Mouse (Mus musculus) large intestine, adult 2 months (tissue): ENCODE data around the gene Upk3a. TPM values are rescaled to one million over a fixed set of nuclear protein-coding genes. Genes with fewer than 3 reads are reported as not detected.
"Not testable (repeated sequence)": the region's sequence is repeated elsewhere in the genome, so short reads cannot be mapped to it uniquely, and the experiment has no call there.

Experiments
- DNase-seq: peaks from one replicate; pipeline ENCODE4 v3.0.0-alpha.2; 2012; ENCODE audit warnings: low read depth, low spot score
- WGBS: fragments of 180-500 bp; shearing (Covaris S2); methylation state at CpG from one replicate; pipeline ENCODE4 v1.1.7; 2018; 5-methylcytosine and 5-hydroxymethylcytosine counted together
- polyA plus RNA-seq: library from polyadenylated mRNA; depleted of rRNA; stranded (reverse); fragments of >200 nt; gene quantifications from 2 replicates; pipeline ENCODE4 v1.2.3, GENCODE M21; 2012

The Upk3a gene
- polyA plus RNA-seq, 1 experiment: 1.3 TPM

DNA sequence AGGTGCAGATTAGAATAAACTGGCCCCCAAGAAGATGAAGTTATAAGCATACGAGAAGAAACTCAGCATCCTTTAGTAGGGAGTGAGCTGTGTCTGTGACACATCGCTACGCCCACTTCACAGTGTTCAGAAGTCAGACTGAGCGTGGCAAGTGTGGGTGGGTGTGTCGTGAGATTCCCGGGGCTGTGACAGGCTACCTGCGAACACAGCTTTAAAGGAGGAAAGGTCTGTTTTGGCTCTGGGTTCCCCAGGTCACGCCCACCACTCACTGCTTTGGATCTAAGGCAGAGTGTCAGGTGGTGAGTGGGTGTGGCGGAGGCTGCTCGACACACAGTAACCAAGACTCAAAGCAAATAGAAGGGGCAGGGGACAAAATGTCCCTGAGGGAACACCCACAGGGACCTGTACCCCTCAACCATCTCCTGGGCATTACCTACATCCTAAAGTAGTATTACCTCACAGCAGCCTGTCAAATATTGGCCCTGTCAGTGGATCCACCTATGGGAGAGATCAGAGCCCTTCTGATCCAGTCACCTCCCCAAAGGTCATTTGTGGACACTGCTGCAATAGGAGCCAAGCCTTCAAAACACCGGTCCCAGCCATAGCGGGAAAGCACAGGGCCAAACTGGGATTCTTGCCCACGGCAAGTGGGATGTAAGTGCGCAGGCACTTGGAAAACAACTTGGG is 19.0 kb upstream of the Upk3a start:
- 58% methylated on average over 14 of the region's 14 CpGs for WGBS
- no peak for DNase-seq

DNA sequence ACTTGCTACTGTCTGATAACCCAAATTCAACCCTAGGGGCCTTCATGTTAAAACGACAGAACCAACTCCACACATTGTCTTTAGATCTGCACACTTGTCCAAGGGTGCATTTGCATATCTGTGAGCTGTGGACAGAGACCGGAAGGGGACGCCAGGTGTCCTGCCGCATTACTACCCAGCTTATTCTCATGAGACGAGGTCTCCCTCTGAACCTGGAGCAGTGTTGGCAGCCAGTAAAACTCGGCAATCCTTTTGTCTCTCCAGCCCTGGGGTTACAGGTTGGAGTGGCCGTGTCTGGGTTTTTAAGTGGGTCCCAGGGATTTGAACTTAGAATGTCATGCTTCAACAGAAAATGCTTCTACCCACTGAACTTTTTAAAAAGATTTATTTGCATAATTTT is 17.0 kb upstream of the Upk3a start:
- 80% methylated on average over 7 of the region's 7 CpGs for WGBS

DNA sequence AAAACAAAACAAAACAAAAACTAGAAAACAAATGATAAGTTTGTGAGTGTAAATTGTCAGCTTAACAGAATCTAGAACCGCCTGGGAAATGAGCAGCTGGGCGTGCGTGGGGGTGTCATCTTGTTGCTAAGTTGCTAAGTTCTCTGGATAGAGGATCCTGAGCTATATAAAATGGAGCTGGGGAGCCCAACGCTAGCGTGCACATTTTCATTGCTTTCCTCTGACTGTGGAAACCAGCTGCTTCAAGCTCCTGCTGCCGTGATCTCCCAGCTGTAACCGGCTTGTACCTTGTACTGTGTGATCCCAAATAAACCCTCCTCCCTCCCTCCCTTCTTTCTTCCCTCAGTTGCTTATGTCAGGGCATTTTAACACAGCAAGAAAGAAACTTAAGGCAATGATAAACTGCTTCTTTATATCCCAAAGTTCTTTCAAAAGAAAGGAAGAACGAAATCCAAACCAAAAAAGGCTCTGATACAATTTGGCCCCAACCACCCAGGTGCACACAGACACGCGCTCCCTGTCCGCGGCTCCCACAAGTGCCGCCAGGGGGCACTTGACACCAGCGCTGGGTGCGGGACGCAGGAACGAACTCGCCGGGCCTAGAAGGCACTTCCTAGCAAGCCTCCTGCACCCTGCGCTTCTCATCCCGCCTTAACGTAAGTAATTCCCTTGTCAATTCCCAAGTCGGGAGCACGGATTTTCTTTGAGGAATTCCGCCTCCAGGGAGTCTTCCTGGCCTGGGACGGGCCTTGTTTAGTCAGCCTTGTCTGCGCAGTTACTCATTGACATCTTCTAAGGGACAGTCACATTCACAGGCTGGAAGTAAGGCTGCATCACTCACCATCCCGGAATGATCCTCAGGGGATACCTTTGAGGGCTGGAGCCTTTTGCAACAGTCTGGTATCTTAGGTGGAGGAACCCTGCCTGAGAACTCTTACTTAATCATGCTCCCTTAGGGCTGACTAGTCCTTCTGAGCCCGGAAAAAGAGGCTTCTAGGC is 15.7 kb upstream of the Upk3a start:
- DNase-seq: peak; percentile 57
- 18% methylated on average over 29 of the region's 29 CpGs for WGBS

More for the DNA sequence above, 17.0 kb upstream of the Upk3a start:
- DNase-seq: no peak

DNA sequence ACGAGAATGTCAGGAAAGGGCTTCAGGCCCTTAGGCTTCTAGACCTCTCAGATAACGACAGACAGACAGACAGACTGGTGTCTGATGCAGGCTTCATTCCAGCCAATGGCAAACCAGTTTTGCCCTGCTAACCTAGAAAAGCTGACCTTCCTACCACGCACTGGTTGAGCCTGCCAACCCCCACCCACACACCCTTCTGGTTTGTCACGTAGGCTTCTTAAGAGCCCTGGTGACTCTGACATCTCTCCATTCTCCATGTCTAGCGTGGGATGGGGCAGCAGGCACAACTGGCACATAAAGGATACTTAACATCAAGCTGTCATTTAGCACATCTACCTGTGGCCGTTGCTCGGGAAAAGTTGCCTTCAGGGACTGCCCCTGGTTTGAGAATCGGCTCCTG is 7.3 kb upstream of the Upk3a start:
- DNase-seq: no peak
- 91% methylated on average over 8 of the region's 8 CpGs for WGBS

DNA sequence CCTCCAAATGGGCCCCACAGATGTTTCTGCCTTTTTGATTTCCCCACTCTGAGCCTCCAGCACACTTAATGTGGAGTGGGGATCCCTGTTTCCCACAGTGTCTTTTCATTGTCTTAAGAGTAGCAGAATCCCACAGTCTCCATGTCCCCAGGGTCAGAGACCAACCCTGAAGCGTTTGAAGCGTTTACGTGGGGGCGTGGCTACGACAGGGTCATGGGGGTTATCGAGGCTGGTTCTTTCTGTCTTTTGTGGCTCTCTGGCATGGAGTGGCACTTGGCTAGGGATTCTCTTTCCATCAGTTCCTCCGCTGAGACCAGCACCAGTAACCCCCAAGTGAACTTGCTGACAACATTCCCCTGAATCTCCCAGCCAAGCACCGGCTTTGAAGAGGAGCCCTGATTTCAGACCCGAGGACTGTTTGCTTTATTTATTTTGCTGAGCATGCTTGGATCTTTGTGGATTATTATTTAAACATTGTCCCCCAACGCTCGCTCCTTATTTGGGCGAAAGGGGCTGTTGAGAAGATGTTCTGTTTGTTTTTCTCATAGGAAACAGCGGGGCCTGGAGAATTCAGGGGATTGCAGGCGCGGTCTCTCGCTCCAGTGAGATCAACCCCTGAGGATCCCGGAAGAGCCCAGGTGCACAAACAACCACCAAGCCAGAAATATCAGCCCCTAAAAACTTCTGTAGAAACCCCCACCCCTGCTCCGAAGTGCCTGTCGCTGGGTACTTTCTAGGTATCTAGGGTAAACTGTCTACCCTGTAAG is 4.9 kb upstream of the Upk3a start:
- no peak for DNase-seq
- 11% methylated on average over 19 of the region's 19 CpGs for WGBS

DNA sequence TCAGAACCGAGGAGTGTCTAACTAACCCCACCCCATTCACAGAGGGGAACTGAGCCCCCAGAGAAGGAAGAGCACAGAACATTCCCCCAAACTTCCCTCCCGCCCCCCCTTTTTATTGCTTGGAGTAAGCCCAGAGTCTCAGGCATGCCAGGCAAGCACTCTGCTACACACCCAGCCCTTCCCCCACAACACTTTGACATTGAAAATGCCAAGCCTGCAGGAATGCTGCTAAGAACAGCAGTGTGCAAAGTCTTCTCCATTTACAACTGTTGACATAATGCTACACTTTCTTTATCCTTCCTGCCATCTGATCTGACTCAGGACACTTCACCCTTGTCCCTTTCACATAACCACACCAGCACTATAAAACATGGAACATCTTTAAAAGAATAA is 4.3 kb upstream of the Upk3a start:
- 9% methylated on average over 2 of the region's 2 CpGs for WGBS
- DNase-seq: peak; percentile 92

DNA sequence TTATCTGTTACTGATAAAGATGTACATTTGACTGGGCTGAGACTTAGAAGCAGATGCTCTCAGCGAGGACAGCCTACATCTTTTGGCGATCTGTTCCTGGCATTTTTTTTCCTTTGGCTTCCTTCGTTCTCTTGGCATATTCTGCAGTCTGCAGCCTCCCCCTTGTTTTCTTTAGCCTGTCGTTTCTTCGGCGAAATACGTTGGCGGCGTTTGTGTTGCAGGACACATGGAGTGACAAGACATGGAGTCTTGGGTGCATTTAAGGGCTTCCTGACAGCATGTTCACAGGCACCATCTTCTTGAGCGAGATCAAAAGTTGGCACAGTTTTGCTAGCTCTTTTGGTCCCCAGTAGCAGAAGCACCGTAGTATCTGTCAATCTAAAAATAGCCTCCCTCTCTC is 1.2 kb upstream of the Upk3a start:
- no peak for DNase-seq
- 84% methylated on average over 11 of the region's 11 CpGs for WGBS

DNA sequence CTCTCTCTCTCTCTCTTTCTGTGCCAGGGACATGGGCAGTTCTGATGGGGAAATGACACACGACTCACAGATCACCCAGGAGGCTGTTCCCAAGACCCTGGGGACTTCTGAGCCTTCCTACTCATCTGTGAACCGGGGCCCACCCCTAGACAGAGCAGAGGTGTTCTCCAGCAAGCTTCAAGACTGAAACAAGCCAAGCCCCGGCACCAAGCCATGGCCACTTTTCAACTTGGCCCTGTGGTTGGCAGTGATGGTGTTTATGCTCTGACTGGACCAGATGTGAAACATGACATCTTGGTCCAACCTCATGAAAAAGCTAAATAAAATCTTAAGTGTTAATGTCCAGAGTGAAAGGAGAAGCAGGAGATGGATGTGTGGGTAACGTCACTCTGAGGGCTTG is 5.3 kb downstream of the Upk3a start:
- no peak for DNase-seq
- 66% methylated on average over 4 of the region's 4 CpGs for WGBS

DNA sequence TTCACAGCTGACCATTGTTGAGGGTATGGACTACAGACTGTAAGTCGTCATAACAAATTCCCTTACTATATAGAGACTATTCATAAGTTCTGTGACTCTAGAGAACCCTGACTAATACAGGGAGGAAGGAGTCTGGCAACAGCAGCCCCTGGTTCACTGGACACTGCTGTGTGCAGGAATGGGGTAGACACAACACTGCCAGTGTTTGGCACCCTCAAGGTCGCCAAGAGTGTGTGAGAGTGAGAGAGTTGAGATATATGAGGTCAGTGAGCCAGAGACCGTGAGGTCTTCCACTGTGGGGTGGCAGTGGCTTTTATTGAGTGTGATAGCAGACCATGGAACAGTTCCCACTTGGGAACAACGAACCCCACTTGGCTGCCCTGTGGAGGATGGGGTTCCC is 9.3 kb downstream of the Upk3a start:
- 83% methylated on average over 4 of the region's 4 CpGs for WGBS
- no peak for DNase-seq

DNA sequence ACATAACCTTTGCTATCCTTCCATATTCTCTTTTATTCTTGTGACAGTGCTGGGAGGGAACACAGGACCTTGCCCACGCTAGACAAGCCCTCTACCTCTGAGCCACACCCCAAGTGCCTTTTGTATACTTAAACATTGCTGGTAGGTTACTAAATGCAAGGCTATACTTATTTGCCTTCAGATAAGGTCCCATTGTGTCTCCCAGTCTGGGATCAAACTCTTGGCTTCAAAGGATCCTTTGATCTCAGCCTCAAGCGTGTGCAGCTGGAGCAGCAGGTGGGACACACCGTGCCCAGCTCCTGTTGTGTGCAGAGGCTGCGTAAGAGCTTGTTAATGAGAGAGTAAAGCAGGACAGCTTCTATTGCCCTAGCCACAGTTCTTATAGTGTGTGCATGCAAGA is 10.8 kb downstream of the Upk3a start:
- WGBS: 33% methylated on average over 4 of the region's 4 CpGs
- no peak for DNase-seq

DNA sequence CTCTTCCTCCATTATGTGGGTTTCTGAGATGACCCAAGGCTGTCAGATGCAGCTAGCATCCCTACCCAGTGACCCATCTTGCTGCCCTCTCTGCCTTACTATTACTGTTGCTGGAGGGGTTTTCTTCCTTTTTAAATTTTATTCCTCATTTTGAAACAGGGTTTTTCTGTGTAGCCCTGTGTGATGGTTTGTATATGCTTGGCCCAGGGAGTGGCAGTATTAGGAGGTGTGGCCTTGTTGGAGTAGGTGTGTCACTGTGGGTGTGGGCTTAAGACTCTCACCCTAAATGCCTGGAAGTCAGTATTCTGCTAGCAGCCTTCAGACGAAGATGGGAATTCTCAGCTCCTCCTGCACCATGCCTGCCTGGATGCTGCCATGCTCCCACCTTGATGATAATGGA is 11.7 kb downstream of the Upk3a start, which contains the start of gene Fam118a:
Fam118a (plus strand) TSS at position 301 of the 400 bp plus-strand sequence.
- WGBS: 23% methylated on average over 1 of the region's 1 CpGs
- DNase-seq: not testable (repeated sequence)

DNA sequence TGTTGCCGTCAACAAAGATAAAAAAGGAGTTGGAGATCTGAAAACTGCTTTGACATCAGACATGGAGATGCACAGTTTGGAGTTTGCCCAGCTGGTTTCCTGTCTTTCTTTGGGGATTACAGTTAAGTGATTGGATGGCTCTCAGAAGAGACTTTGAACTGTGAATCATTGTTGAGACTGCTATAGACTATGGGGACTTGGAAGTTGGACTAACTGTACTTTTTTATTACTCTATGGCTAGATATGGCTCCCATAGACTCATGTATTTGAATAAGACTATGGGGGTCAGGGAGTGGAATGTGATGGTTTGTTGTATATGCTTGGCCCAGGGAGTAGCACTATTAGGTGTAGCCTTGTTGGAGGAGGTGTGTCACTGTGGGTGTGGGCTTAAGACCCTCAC is 13.7 kb downstream of the Upk3a start:
- DNase-seq: not testable (repeated sequence)
- WGBS: 15% methylated on average over 1 of the region's 1 CpGs

DNA sequence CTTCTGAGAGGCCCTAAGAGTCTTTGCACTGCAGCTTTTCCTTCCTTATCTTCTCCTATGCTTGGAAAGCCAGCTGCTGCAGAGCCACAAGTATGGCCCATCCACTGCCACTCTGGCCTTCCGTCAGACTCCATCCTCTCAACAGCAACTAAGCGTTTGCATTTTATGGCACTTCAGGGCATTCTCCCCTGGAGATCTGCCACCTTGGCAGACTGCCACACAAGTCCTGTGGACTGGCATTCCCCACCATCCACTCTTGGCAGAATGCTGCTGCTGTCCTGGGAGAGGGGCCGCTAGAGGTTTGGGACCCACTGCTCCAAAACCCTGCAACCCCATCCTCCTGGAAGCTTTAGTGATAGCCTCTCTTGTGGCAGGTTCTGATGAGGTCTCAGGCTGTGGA is 14.9 kb downstream of the Upk3a start:
- no peak for DNase-seq
- 19% methylated on average over 3 of the region's 3 CpGs for WGBS

DNA sequence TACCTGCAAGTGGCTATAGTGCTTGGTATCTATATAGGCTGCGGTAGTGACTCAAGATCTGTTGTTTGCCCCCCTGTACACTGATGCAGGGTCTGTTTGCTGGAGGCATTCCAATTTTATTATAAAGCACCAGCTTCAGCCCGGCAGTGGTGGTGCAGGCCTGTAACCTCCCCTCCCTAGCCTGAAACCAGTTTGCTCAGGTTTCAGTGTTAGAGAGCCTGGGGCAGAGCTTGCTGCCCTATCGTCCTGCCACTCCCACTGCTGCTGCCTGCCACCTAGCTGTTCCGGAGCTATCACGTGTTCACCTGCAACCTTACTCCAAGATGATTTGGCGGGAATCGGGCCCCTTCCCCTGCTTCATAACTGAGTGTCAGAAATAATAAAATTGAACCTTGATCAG is 17.0 kb downstream of the Upk3a start:
- not testable (repeated sequence) for DNase-seq
- 18% methylated on average over 7 of the region's 7 CpGs for WGBS

DNA sequence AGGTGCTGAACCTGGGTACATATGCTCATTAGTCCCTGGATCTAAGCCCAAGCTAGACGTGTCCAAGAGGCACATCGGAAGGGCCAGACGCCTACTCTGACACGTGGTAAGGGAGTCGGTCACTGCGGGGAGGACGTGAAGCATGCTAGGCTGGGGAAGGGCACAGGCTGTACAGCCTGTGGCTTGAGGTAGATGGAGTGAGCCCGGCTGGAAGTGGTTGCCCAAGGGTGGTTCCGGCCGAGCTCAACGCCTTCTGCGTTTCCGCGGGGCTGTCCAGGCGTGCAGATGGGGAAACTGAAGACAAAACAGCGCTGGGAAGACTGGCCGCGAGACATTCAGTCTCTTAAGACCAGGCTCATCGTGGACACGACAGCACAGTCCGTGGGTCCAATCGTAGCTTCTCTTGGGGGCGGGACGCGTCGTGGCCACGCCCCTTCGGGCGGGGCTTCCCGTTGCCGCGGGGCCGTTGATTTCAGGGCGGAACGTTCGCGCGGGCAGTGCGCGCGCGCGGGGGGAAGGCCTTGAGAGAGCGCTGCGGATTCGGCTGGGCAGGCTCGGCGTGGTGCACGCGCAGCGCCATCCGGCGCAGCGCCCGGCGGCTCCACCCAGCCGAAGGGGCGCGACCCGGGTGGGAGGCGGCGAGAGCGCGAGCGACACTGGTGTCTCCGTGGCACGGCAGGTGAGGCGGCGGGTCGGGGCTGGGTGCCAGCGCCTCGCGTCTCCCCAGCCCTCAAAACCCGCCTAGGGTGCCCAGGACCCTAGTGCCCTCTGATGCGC is 19.8 kb downstream of the Upk3a start:
- DNase-seq: peak; percentile 83
- under 1% methylated on average over 74 of the region's 75 CpGs for WGBS

DNA sequence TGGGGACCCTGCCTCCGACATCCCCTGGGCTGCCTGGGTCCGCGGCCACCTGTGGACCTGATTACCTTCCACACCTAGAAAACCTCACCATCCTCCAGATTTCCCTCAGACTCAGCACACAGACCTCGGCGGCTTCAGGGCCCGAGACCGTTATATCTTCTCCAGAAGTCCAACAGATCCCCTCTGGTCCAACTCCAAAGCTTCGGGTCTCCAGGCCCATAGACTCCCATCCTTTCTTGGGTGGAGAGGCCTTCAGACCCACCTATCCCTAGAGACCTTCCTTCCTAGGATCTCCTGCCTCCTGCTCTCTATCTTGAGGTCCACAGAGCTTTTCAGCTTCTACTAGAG is 20.4 kb downstream of the Upk3a start:
- DNase-seq: no peak
- WGBS: under 1% methylated on average over 8 of the region's 8 CpGs

DNA sequence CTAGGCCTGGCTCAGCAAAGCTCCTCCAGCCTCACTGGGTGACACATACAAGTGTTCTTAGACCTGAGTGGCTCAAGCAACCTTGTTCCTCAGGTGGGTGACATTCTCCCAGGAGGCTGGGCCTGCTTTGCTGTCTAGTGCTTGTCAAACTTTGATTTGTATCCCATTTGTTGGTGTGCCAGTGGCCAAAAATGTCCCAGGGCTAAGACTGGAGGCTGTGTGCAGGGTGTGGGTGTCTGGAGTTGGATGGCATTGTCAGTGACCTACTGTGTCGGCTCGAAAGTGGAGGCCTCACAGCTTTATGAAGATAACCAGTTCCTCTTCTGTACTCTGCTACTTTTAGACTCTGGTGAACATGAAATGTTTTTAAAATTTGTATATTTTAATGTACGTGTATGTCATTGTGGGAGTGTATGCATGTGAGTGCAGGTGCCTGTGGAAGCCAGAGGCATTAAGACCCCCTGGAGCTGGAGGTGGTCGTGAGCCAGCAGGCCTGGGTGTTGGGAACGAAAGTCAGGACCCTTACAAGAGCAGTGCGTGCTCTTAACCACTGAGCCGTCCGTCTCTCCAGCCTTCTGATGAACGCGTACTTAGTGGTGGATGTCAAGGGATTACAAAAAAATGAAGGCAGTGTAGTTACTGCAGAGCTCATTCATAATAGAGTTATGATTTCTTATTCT is 24.7 kb downstream of the Upk3a start:
- WGBS: 68% methylated on average over 10 of the region's 10 CpGs
- DNase-seq: no peak

DNA sequence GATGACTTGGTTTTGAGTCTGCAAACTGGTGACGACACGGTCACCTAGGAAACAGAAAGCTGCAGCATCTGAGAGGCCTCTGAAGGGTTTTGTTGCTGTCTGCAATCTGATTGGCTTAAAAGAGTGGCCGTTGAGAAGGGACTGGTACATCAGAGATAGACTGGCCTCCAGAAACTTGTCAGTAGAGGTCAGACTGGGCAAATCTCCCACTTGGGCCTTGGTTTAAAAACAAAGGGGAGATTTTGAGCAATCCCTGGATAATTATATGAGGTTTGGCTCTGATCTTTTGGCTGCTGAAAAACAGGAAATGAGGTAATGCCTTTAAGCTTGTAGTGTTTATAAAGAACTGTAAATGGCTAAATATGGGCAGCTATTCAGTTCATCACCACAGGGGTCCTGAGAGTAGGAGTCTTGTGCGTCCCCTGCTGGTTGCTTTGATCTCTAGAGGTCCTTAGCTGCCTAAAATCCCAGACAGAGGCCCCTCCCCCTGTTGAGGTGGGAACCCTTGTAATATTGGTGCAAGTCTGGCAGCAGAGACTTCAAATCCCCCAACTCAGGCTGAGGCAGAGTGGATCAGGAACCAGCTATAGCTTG is 25.5 kb downstream of the Upk3a start:
- no peak for DNase-seq
- 28% methylated on average over 4 of the region's 4 CpGs for WGBS

DNA sequence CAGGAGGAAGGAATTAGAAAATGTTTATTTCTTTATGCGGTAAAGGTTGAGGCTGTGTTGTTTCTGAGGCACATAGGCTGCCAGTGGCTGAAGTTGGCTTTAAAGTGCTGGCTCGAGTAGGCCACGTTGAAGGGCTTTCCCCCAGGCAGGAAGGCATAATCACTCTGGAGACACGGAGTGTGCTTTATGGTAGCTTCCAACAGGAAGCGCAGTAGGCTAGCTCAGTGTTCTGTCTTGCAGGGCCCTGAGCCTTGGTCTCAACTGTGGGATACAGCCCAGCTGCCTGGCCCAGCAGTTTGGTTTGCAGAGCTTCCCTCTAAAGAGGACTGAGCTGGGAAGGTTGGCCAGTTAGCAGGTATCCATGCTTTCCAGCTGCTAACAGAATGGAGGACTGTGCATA is 26.2 kb downstream of the Upk3a start:
- 51% methylated on average over 5 of the region's 5 CpGs for WGBS
- DNase-seq: no peak
